Mouse (Mus musculus): Measurements from ENCODE around the gene Prkcq. TPM values are rescaled to one million over a fixed set of nuclear protein-coding genes. Genes with fewer than 3 reads are reported as not detected.

Gene Prkcq
- polyA plus RNA-seq, 1 experiment from 2014 or later: 2.9 TPM

- no peaks in the 10 kb centered on the region; the same call in 1 of the 2 replicates for H3K4me1 ChIP-seq (ENCODE audit: control insufficient read depth, low read depth, low read length)
- no peak for ATAC-seq (ENCODE audit: low read depth)
- 13% methylated on average over 6 of the region's 6 CpGs for WGBS (ENCODE audit: insufficient replicate concordance)
- peak overlapping the region; percentile 34 for H3K4me3 ChIP-seq (ENCODE audit: low read depth, low read length)
- H3K36me3 ChIP-seq (ENCODE audit: control insufficient read depth, insufficient read depth): no peaks in the 10 kb centered on the region
- no peaks in the 10 kb centered on the region for H3K9me3 ChIP-seq (replicated peaks; ENCODE audit: control insufficient read depth, low read length)
- peak overlapping the region; percentile 49 for H3K4me2 ChIP-seq (ENCODE audit: low read depth, low read length)
- H3K9ac ChIP-seq (ENCODE audit: low read depth, low read length): no peak overlapping the region
- H3K27ac ChIP-seq (ENCODE audit: low read length): no peak overlapping the region
- no peaks in the 10 kb centered on the region for H3K27me3 ChIP-seq (ENCODE audit: control insufficient read depth, insufficient read depth, low read depth, low read length)
These were observed 21.3 kb downstream of the Prkcq start for GRCm38 (mm10) chr2:11193099-11193618.

DNA sequence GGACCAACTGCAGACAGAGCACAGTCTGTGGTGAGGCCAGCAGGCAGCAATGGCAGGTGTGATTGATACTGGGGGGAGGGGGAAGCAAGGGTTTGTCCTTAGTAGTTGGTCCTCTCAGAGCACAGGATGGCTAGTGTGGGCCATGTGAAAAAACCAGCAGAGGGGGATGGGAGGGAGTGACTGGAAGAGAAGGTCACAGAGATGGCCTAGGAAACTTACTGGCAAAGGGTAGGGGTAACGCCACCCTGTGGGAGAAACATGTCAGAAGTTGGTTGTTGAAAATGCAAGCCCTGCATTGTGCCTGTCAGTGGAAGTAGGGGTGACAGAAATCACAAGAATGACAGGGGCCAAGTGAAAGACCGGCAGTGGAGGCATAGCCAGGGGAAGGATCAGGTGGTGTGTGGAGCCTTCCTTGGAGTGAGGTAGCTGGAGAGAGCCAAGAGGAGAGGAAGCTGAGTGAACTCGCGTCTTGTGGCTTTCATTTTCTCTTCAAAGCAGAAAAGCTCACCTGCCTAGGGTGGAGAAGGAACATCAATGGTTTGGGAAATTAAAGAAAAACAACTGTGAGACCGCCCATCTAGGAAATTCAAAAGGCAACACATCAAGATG is 22.9 kb downstream of the Prkcq start:
- H3K4me1 ChIP-seq (ENCODE audit: control insufficient read depth, low read depth, low read length): no peaks in the 10 kb centered on the region; the same call in 1 of the 2 replicates
- no peaks in the 10 kb centered on the region for H3K27me3 ChIP-seq (ENCODE audit: control insufficient read depth, insufficient read depth, low read depth, low read length)
- WGBS (ENCODE audit: insufficient replicate concordance): 46% methylated on average over 5 of the region's 5 CpGs
- no peak overlapping the region for H3K27ac ChIP-seq (ENCODE audit: low read length)
- no peak overlapping the region for H3K4me2 ChIP-seq (ENCODE audit: low read depth, low read length)
- H3K4me3 ChIP-seq (ENCODE audit: low read depth, low read length): no peak overlapping the region
- ATAC-seq (ENCODE audit: low read depth): no peak
- H3K9ac ChIP-seq (ENCODE audit: low read depth, low read length): no peak overlapping the region
- H3K36me3 ChIP-seq (ENCODE audit: control insufficient read depth, insufficient read depth): no peaks in the 10 kb centered on the region
- no peaks in the 10 kb centered on the region for H3K9me3 ChIP-seq (replicated peaks; ENCODE audit: control insufficient read depth, low read length)

DNA sequence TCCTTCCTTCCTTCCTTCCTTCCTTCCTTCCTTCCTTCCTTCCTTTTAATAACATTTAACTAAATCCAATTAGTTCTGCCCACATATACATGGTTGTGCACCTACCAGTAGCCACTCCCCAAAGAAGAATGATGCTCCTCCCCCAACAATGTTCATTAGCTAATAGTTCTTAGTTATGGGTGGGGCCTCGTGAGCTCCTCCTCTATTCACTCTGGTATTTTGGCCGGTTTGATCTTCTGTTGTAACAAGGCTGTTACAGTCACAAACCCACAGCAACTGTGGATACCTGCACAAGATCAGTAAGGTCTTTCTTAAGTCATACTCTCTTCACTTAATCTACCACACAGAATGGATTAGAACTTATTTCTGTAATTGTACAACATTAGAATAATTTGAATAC is 24.2 kb downstream of the Prkcq start:
- ATAC-seq (ENCODE audit: low read depth): no peak
- no peaks in the 10 kb centered on the region for H3K27me3 ChIP-seq (ENCODE audit: control insufficient read depth, insufficient read depth, low read depth, low read length)
- WGBS (ENCODE audit: insufficient replicate concordance): 49% methylated on average over 2 of the region's 2 CpGs
- H3K9ac ChIP-seq (ENCODE audit: low read depth, low read length): no peak overlapping the region
- no peaks in the 10 kb centered on the region for H3K36me3 ChIP-seq (ENCODE audit: control insufficient read depth, insufficient read depth)
- H3K27ac ChIP-seq (ENCODE audit: low read length): no peak overlapping the region
- no peak overlapping the region for H3K4me3 ChIP-seq (ENCODE audit: low read depth, low read length)
- H3K9me3 ChIP-seq (replicated peaks; ENCODE audit: control insufficient read depth, low read length): no peaks in the 10 kb centered on the region
- no peak overlapping the region for H3K4me2 ChIP-seq (ENCODE audit: low read depth, low read length)
- no peaks in the 10 kb centered on the region; the same call in 1 of the 2 replicates for H3K4me1 ChIP-seq (ENCODE audit: control insufficient read depth, low read depth, low read length)

- 17% methylated on average over 5 of the region's 5 CpGs for WGBS (ENCODE audit: insufficient replicate concordance)
- Histone ChIP-seq H3K4me2 (ENCODE audit: low read depth, low read length) (no peak overlapping the region), H3K27me3 (ENCODE audit: control insufficient read depth, insufficient read depth, low read depth, low read length) (no peaks in the 10 kb centered on the region), H3K9me3 (replicated peaks; ENCODE audit: control insufficient read depth, low read length) (no peaks in the 10 kb centered on the region), H3K9ac (ENCODE audit: low read depth, low read length) (no peak overlapping the region), H3K27ac (ENCODE audit: low read length) (no peak overlapping the region), H3K4me1 (ENCODE audit: control insufficient read depth, low read depth, low read length) (no peaks in the 10 kb centered on the region; the same call in 1 of the 2 replicates), H3K36me3 (ENCODE audit: control insufficient read depth, insufficient read depth) (no peaks in the 10 kb centered on the region), H3K4me3 (ENCODE audit: low read depth, low read length) (no peak overlapping the region)
- ATAC-seq (ENCODE audit: low read depth): no peak; the same call in 1 of the 2 replicates
These were observed 25.1 kb downstream of the Prkcq start for GRCm38 (mm10) chr2:11196952-11197559.

GRCm38 (mm10) chr2:11199624-11200023 is 27.7 kb downstream of the Prkcq start:
- no peaks in the 10 kb centered on the region for H3K9me3 ChIP-seq (replicated peaks; ENCODE audit: control insufficient read depth, low read length)
- H3K36me3 ChIP-seq (ENCODE audit: control insufficient read depth, insufficient read depth): no peaks in the 10 kb centered on the region
- H3K4me2 ChIP-seq (ENCODE audit: low read depth, low read length): no peak overlapping the region
- H3K4me3 ChIP-seq (ENCODE audit: low read depth, low read length): no peak overlapping the region
- 26% methylated on average over 5 of the region's 5 CpGs for WGBS (ENCODE audit: insufficient replicate concordance)
- ATAC-seq (ENCODE audit: low read depth): no peak
- H3K4me1 ChIP-seq (ENCODE audit: control insufficient read depth, low read depth, low read length): no peaks in the 10 kb centered on the region
- no peak overlapping the region for H3K9ac ChIP-seq (ENCODE audit: low read depth, low read length)
- no peaks in the 10 kb centered on the region for H3K27me3 ChIP-seq (ENCODE audit: control insufficient read depth, insufficient read depth, low read depth, low read length)
- no peak overlapping the region for H3K27ac ChIP-seq (ENCODE audit: low read length)

- no peak overlapping the region for H3K4me3 ChIP-seq (ENCODE audit: low read depth, low read length)
- 70% methylated on average over 11 of the region's 11 CpGs for WGBS (ENCODE audit: insufficient replicate concordance)
- H3K36me3 ChIP-seq (ENCODE audit: control insufficient read depth, insufficient read depth): no peaks in the 10 kb centered on the region
- no peak overlapping the region for H3K27ac ChIP-seq (ENCODE audit: low read length)
- no peaks in the 10 kb centered on the region for H3K9me3 ChIP-seq (replicated peaks; ENCODE audit: control insufficient read depth, low read length)
- no peaks in the 10 kb centered on the region for H3K27me3 ChIP-seq (ENCODE audit: control insufficient read depth, insufficient read depth, low read depth, low read length)
- no peak overlapping the region for H3K4me2 ChIP-seq (ENCODE audit: low read depth, low read length)
- no peak for ATAC-seq (ENCODE audit: low read depth)
- no peak overlapping the region for H3K9ac ChIP-seq (ENCODE audit: low read depth, low read length)
- H3K4me1 ChIP-seq (ENCODE audit: control insufficient read depth, low read depth, low read length): no peaks in the 10 kb centered on the region
These were observed 30.9 kb downstream of the Prkcq start for GRCm38 (mm10) chr2:11202841-11203240.

DNA sequence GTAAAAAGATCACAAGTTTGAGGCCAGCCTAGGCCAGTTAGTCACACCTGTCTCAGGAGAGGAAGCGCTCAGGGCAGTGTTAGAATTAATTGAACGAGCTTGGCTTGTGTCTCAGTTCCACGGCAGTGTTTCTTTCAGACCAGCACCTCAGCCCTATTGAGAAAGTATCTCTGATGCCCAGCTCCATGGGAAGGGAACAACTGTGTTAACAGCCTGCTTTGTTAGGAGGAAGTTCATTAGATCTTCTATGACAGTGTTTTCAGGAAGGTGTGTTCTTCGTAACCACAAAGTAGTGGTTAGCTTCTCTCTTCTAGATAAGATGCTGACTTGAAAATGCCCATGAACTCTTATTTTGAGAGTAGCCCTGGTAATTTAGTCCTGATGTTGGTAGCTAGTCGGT is 31.4 kb downstream of the Prkcq start:
- Histone ChIP-seq H3K4me3 (ENCODE audit: low read depth, low read length) (no peak overlapping the region), H3K9ac (ENCODE audit: low read depth, low read length) (no peak overlapping the region), H3K27ac (ENCODE audit: low read length) (no peak overlapping the region), H3K27me3 (ENCODE audit: control insufficient read depth, insufficient read depth, low read depth, low read length) (no peaks in the 10 kb centered on the region), H3K36me3 (ENCODE audit: control insufficient read depth, insufficient read depth) (no peaks in the 10 kb centered on the region), H3K4me2 (ENCODE audit: low read depth, low read length) (no peak overlapping the region), H3K9me3 (replicated peaks; ENCODE audit: control insufficient read depth, low read length) (no peaks in the 10 kb centered on the region), H3K4me1 (ENCODE audit: control insufficient read depth, low read depth, low read length) (no peaks in the 10 kb centered on the region)
- ATAC-seq (ENCODE audit: low read depth): no peak
- WGBS (ENCODE audit: insufficient replicate concordance): 19% methylated on average over 5 of the region's 5 CpGs

DNA sequence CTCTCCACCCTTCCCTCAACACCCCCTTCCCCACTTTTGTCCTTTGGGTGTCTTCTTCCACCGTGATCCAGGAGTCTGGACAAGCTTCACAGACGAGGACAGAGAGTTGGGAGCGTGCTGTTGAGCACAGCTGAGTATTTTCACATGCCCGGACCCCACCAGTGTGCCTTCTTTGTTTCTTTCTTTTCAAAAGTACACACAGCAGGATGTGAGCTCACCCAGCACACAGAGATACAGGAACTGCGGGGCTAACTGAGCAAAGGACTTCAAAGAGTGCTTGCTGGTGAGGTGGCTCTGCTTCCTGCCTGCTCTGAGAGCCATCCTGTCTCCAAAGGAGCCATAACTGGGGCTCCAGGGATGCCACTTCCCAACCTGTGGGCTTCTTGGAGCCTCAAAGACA is 32.3 kb downstream of the Prkcq start:
- ATAC-seq (ENCODE audit: low read depth): no peak
- Histone ChIP-seq H3K9me3 (replicated peaks; ENCODE audit: control insufficient read depth, low read length) (no peaks in the 10 kb centered on the region), H3K4me3 (ENCODE audit: low read depth, low read length) (no peak overlapping the region), H3K4me2 (ENCODE audit: low read depth, low read length) (no peak overlapping the region), H3K4me1 (ENCODE audit: control insufficient read depth, low read depth, low read length) (no peaks in the 10 kb centered on the region), H3K36me3 (ENCODE audit: control insufficient read depth, insufficient read depth) (no peaks in the 10 kb centered on the region), H3K9ac (ENCODE audit: low read depth, low read length) (no peak overlapping the region), H3K27me3 (ENCODE audit: control insufficient read depth, insufficient read depth, low read depth, low read length) (no peaks in the 10 kb centered on the region), H3K27ac (ENCODE audit: low read length) (no peak overlapping the region)
- 42% methylated on average over 5 of the region's 5 CpGs for WGBS (ENCODE audit: insufficient replicate concordance)

DNA sequence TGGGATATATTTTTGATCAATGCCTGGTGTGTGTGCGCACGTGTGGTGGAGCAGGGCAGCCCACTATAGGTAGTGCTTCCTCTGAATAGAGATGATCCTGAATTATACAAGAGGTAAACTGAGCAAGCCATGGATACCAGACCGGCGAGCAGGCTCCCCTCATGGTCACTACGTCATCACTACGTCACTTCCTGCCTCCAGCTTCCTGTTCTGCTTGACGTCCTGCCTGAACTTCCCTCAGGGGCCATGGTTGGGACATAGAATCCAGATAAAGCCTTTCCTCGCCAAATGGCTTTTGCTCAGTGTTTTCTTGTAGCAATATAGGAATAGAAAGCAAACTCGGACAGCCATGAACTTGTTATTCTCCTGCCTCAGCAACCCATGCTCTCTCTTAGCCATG is 33.1 kb downstream of the Prkcq start:
- no peaks in the 10 kb centered on the region for H3K4me1 ChIP-seq (ENCODE audit: control insufficient read depth, low read depth, low read length)
- no peak overlapping the region for H3K4me3 ChIP-seq (ENCODE audit: low read depth, low read length)
- no peak overlapping the region for H3K9ac ChIP-seq (ENCODE audit: low read depth, low read length)
- H3K4me2 ChIP-seq (ENCODE audit: low read depth, low read length): no peak overlapping the region
- no peaks in the 10 kb centered on the region for H3K27me3 ChIP-seq (ENCODE audit: control insufficient read depth, insufficient read depth, low read depth, low read length)
- ATAC-seq (ENCODE audit: low read depth): no peak
- 46% methylated on average over 9 of the region's 9 CpGs for WGBS (ENCODE audit: insufficient replicate concordance)
- no peaks in the 10 kb centered on the region for H3K36me3 ChIP-seq (ENCODE audit: control insufficient read depth, insufficient read depth)
- no peak overlapping the region for H3K27ac ChIP-seq (ENCODE audit: low read length)
- H3K9me3 ChIP-seq (replicated peaks; ENCODE audit: control insufficient read depth, low read length): no peaks in the 10 kb centered on the region
